Mouse (Mus musculus): ENCODE results near the gene Wfdc18. TPM values are rescaled to one million over a fixed set of nuclear protein-coding genes. Genes with fewer than 3 reads are reported as not detected.

The Wfdc18 gene
- not detected in 2 replicates for polyA plus RNA-seq (2012; ENCODE audit: insufficient read depth, insufficient read length, missing spikeins)

GRCm38 (mm10) chr11:83708715-83709114 lies at the start of gene Wfdc18:
Gene Wfdc18 (plus strand): TSS chr11:83709015.
- H3K4me1 ChIP-seq (ENCODE audit: control insufficient read depth, insufficient read depth, insufficient read length, low read length), result no peaks in the 10 kb centered on the region
- H3K27ac ChIP-seq (replicated peaks; ENCODE audit: low read depth, low read length), result no peak within 1 kb of the TSS
- H3K4me3 ChIP-seq (ENCODE audit: insufficient read depth, low read depth, low read length), result no peak within 1 kb of the TSS

GRCm38 (mm10) chr11:83662204-83662603 lies 46.6 kb upstream of the Wfdc18 start, which contains the start of gene Ccl4:
Gene Ccl4 (plus strand): TSS chr11:83662584.
- Histone ChIP-seq H3K27ac (replicated peaks; ENCODE audit: low read depth, low read length) (0 out of 2 replicates have a peak within 1 kb of the TSS, but pooled peaks have one; percentile 40), H3K4me3 (ENCODE audit: insufficient read depth, low read depth, low read length) (no peak within 1 kb of the TSS), H3K4me1 (ENCODE audit: control insufficient read depth, insufficient read depth, insufficient read length, low read length) (no peaks in the 10 kb centered on the region)

GRCm38 (mm10) chr11:83663532-83663931 lies 45.3 kb upstream of the Wfdc18 start:
- no peak overlapping the region for H3K4me3 ChIP-seq (ENCODE audit: insufficient read depth, low read depth, low read length)
- 0 out of 2 replicates have a peak overlapping the region, but pooled peaks have one; percentile 40 for H3K27ac ChIP-seq (replicated peaks; ENCODE audit: low read depth, low read length)
- H3K4me1 ChIP-seq (ENCODE audit: control insufficient read depth, insufficient read depth, insufficient read length, low read length), result no peaks in the 10 kb centered on the region

GRCm38 (mm10) chr11:83671743-83672142 lies 37.1 kb upstream of the Wfdc18 start:
- Histone ChIP-seq H3K4me1 (ENCODE audit: control insufficient read depth, insufficient read depth, insufficient read length, low read length) (no peaks in the 10 kb centered on the region), H3K27ac (replicated peaks; ENCODE audit: low read depth, low read length) (no peak overlapping the region), H3K4me3 (ENCODE audit: insufficient read depth, low read depth, low read length) (no peak overlapping the region)

GRCm38 (mm10) chr11:83675665-83676064 lies 33.1 kb upstream of the Wfdc18 start:
- Histone ChIP-seq H3K4me1 (ENCODE audit: control insufficient read depth, insufficient read depth, insufficient read length, low read length) (no peaks in the 10 kb centered on the region), H3K4me3 (ENCODE audit: insufficient read depth, low read depth, low read length) (no peak overlapping the region), H3K27ac (replicated peaks; ENCODE audit: low read depth, low read length) (no peak overlapping the region)

GRCm38 (mm10) chr11:83689918-83690317 lies 18.9 kb upstream of the Wfdc18 start:
- Histone ChIP-seq H3K4me3 (ENCODE audit: insufficient read depth, low read depth, low read length) (no peak overlapping the region), H3K27ac (replicated peaks; ENCODE audit: low read depth, low read length) (no peak overlapping the region), H3K4me1 (ENCODE audit: control insufficient read depth, insufficient read depth, insufficient read length, low read length) (no peaks in the 10 kb centered on the region)

- no peak overlapping the region for H3K27ac ChIP-seq (replicated peaks; ENCODE audit: low read depth, low read length)
- no peak overlapping the region for H3K4me3 ChIP-seq (ENCODE audit: insufficient read depth, low read depth, low read length)
- no peaks in the 10 kb centered on the region for H3K4me1 ChIP-seq (ENCODE audit: control insufficient read depth, insufficient read depth, insufficient read length, low read length)
Observed at GRCm38 (mm10) chr11:83692008-83692407, 16.8 kb upstream of the Wfdc18 start.

GRCm38 (mm10) chr11:83703705-83704104 lies 5.1 kb upstream of the Wfdc18 start, which contains the start of gene Wfdc17:
Gene Wfdc17 (plus strand): TSS chr11:83703991.
- Histone ChIP-seq H3K4me3 (ENCODE audit: insufficient read depth, low read depth, low read length) (no peak within 1 kb of the TSS), H3K27ac (replicated peaks; ENCODE audit: low read depth, low read length) (peak within 1 kb of the TSS; percentile 59), H3K4me1 (ENCODE audit: control insufficient read depth, insufficient read depth, insufficient read length, low read length) (no peaks in the 10 kb centered on the region)

GRCm38 (mm10) chr11:83709683-83710082 lies 868 bp downstream of the Wfdc18 start:
- Histone ChIP-seq H3K4me1 (ENCODE audit: control insufficient read depth, insufficient read depth, insufficient read length, low read length) (no peaks in the 10 kb centered on the region), H3K27ac (replicated peaks; ENCODE audit: low read depth, low read length) (no peak overlapping the region), H3K4me3 (ENCODE audit: insufficient read depth, low read depth, low read length) (no peak overlapping the region)

- no peak overlapping the region for H3K4me3 ChIP-seq (ENCODE audit: insufficient read depth, low read depth, low read length)
- no peaks in the 10 kb centered on the region for H3K4me1 ChIP-seq (ENCODE audit: control insufficient read depth, insufficient read depth, insufficient read length, low read length)
- H3K27ac ChIP-seq (replicated peaks; ENCODE audit: low read depth, low read length), result no peak overlapping the region
Observed at GRCm38 (mm10) chr11:83712671-83713070, 3.9 kb downstream of the Wfdc18 start.

GRCm38 (mm10) chr11:83713925-83714324 lies 5.1 kb downstream of the Wfdc18 start:
- Histone ChIP-seq H3K27ac (replicated peaks; ENCODE audit: low read depth, low read length) (no peak overlapping the region), H3K4me1 (ENCODE audit: control insufficient read depth, insufficient read depth, insufficient read length, low read length) (no peaks in the 10 kb centered on the region), H3K4me3 (ENCODE audit: insufficient read depth, low read depth, low read length) (no peak overlapping the region)

- Histone ChIP-seq H3K4me1 (ENCODE audit: control insufficient read depth, insufficient read depth, insufficient read length, low read length) (no peaks in the 10 kb centered on the region), H3K27ac (replicated peaks; ENCODE audit: low read depth, low read length) (no peak overlapping the region), H3K4me3 (ENCODE audit: insufficient read depth, low read depth, low read length) (no peak overlapping the region)
Observed at GRCm38 (mm10) chr11:83717042-83717665, 8.3 kb downstream of the Wfdc18 start.

GRCm38 (mm10) chr11:83720766-83721165 lies 12.0 kb downstream of the Wfdc18 start:
- Histone ChIP-seq H3K4me1 (ENCODE audit: control insufficient read depth, insufficient read depth, insufficient read length, low read length) (no peaks in the 10 kb centered on the region), H3K27ac (replicated peaks; ENCODE audit: low read depth, low read length) (no peak overlapping the region), H3K4me3 (ENCODE audit: insufficient read depth, low read depth, low read length) (no peak overlapping the region)

GRCm38 (mm10) chr11:83728757-83729432 lies 20.1 kb downstream of the Wfdc18 start:
- H3K4me1 ChIP-seq (ENCODE audit: control insufficient read depth, insufficient read depth, insufficient read length, low read length), result no peaks in the 10 kb centered on the region
- no peak overlapping the region for H3K27ac ChIP-seq (replicated peaks; ENCODE audit: low read depth, low read length)
- H3K4me3 ChIP-seq (ENCODE audit: insufficient read depth, low read depth, low read length), result no peak overlapping the region

GRCm38 (mm10) chr11:83731116-83731515 lies 22.3 kb downstream of the Wfdc18 start:
- Histone ChIP-seq H3K4me1 (ENCODE audit: control insufficient read depth, insufficient read depth, insufficient read length, low read length) (no peaks in the 10 kb centered on the region), H3K27ac (replicated peaks; ENCODE audit: low read depth, low read length) (no peak overlapping the region), H3K4me3 (ENCODE audit: insufficient read depth, low read depth, low read length) (no peak overlapping the region)

Measured in brown adipose tissue, adult 24 weeks (tissue).